Mouse (Mus musculus) MEL (cell line): ENCODE results near the gene Esf1. TPM values are rescaled to one million over a fixed set of nuclear protein-coding genes. Genes with fewer than 3 reads are reported as not detected.

Experiments used
- DNase-seq: peaks from one replicate; pipeline ENCODE4 v3.0.0; 2011; ENCODE audit warnings: low read depth, low spot score
- H3K27ac ChIP-seq: 2 replicates; pipeline ENCODE4 v1.5.1; 2012; ENCODE audit warnings: low read depth, mild to moderate bottlenecking, control low read depth, low read length, moderate library complexity; ENCODE audit not compliant: control insufficient read depth
- H3K27me3 ChIP-seq, 2 experiments: fragments of 150-350 bp in 1 of 2; sonication (generic) in 1 of 2; 2 replicates each; pipeline ENCODE4 v1.6.1; 2012; ENCODE audit warnings: low read length in 2 of 2, mild to moderate bottlenecking in 2 of 2, improper control_type of control experiment in 1 of 2, moderate library complexity in 1 of 2; ENCODE audit not compliant: insufficient read depth in 2 of 2, control insufficient read depth in 1 of 2
- H3K36me3 ChIP-seq, 2 experiments: 2 replicates each; pipeline ENCODE4 v1.6.1; 2012 to 2014; ENCODE audit warnings: low read length in 2 of 2, improper control_type of control experiment in 1 of 2, inconsistent platforms in 1 of 2, mild to moderate bottlenecking in 1 of 2; ENCODE audit not compliant: insufficient read depth in 2 of 2, control insufficient read depth in 1 of 2
- H3K4me1 ChIP-seq, 2 experiments: fragments of 150-350 bp in 1 of 2; sonication (generic) in 1 of 2; 2 replicates each; pipeline ENCODE4 v1.6.1; 2012; ENCODE audit warnings: low read length in 2 of 2, improper control_type of control experiment in 1 of 2, mild to moderate bottlenecking in 1 of 2; ENCODE audit not compliant: insufficient read depth in 2 of 2, control insufficient read depth in 1 of 2
- H3K4me3 ChIP-seq, 2 experiments: fragments of 150-350 bp in 1 of 2; sonication (generic) in 1 of 2; 2 replicates each; pipeline ENCODE4 v1.5.1; 2012; ENCODE audit warnings: low read depth in 2 of 2, low read length in 2 of 2, mild to moderate bottlenecking in 2 of 2, moderate library complexity in 2 of 2, control low read depth in 1 of 2, improper control_type of control experiment in 1 of 2; ENCODE audit not compliant: control insufficient read depth in 1 of 2, insufficient read depth in 1 of 2
- H3K79me2 ChIP-seq: 2 replicates; pipeline ENCODE4 v1.6.1; 2012; ENCODE audit warnings: mild to moderate bottlenecking, low read length, moderate library complexity; ENCODE audit not compliant: control insufficient read depth, poor library complexity, insufficient read depth
- H3K9ac ChIP-seq: 2 replicates; pipeline ENCODE4 v1.6.1; 2012; ENCODE audit warnings: low read depth, mild to moderate bottlenecking, control low read depth, low read length, moderate library complexity; ENCODE audit not compliant: control insufficient read depth, poor library complexity, severe bottlenecking
- H3K9me3 ChIP-seq: fragments of 150-350 bp; sonication (generic); replicated peaks from 2 replicates; pipeline ENCODE4 v1.6.1; 2012; ENCODE audit warnings: mild to moderate bottlenecking, low read length, improper control_type of control experiment, moderate library complexity; ENCODE audit not compliant: insufficient read depth
- BHLHE40 ChIP-seq: IDR thresholded peaks from 2 replicates; pipeline ENCODE4 v1.6.1; 2012; ENCODE audit warnings: low read depth, mild to moderate bottlenecking, inconsistent platforms, low read length, improper control_type of control experiment, borderline replicate concordance
- CHD1 ChIP-seq: IDR thresholded peaks from 2 replicates; pipeline ENCODE4 v1.6.1; 2012; ENCODE audit warnings: low read depth, mild to moderate bottlenecking, inconsistent platforms, low read length, improper control_type of control experiment
- ETS1 ChIP-seq: IDR thresholded peaks from 2 replicates; pipeline ENCODE4 v1.6.1; 2012; ENCODE audit warnings: low read depth, mild to moderate bottlenecking, inconsistent platforms, low read length, improper control_type of control experiment, moderate library complexity
- GATA1 ChIP-seq: IDR thresholded peaks from 2 replicates; pipeline ENCODE4 v1.6.1; 2011; ENCODE audit warnings: low read depth, low read length, improper control_type of control experiment
- HCFC1 ChIP-seq: IDR thresholded peaks from 2 replicates; pipeline ENCODE4 v1.6.1; 2012; ENCODE audit warnings: low read depth, mild to moderate bottlenecking, inconsistent platforms, low read length, improper control_type of control experiment, moderate library complexity
- JUND ChIP-seq: IDR thresholded peaks from 2 replicates; pipeline ENCODE4 v1.6.1; 2011; ENCODE audit warnings: low read depth, mild to moderate bottlenecking, improper control_type of control experiment, low read length
- KAT2A ChIP-seq: conservative IDR thresholded peaks from 2 replicates; pipeline ENCODE4 v1.6.1; 2012; ENCODE audit warnings: low read depth, low read length, improper control_type of control experiment, inconsistent platforms
- MEF2A ChIP-seq: IDR thresholded peaks from 2 replicates; pipeline ENCODE4 v1.6.1; 2014; ENCODE audit warnings: low read depth, mild to moderate bottlenecking, inconsistent platforms, low read length, improper control_type of control experiment; ENCODE audit not compliant: poor library complexity, insufficient replicate concordance, severe bottlenecking; ENCODE audit errors: extremely low read depth
- MXI1 ChIP-seq: IDR thresholded peaks from 2 replicates; pipeline ENCODE4 v1.6.1; 2011; ENCODE audit warnings: mild to moderate bottlenecking, low read depth, low read length, improper control_type of control experiment
- MYB ChIP-seq: IDR thresholded peaks from 2 replicates; pipeline ENCODE4 v1.6.1; 2011; ENCODE audit warnings: mild to moderate bottlenecking, low read depth, low read length, improper control_type of control experiment
- MYC ChIP-seq: IDR thresholded peaks from 2 replicates; pipeline ENCODE4 v1.6.1; 2011; ENCODE audit warnings: low read depth, mild to moderate bottlenecking, low read length, improper control_type of control experiment, moderate library complexity
- NELFE ChIP-seq: IDR thresholded peaks from 2 replicates; pipeline ENCODE4 v1.6.1; 2011; ENCODE audit warnings: low read depth, low read length, improper control_type of control experiment
- POLR2A ChIP-seq, 2 experiments: IDR thresholded peaks; 2 replicates each; pipeline ENCODE4 v1.6.1; 2011 to 2012; ENCODE audit warnings: low read length in 2 of 2, mild to moderate bottlenecking in 2 of 2, control low read depth in 1 of 2, improper control_type of control experiment in 1 of 2, low read depth in 1 of 2, moderate library complexity in 1 of 2; ENCODE audit not compliant: control insufficient read depth in 1 of 2, insufficient read depth in 1 of 2, poor library complexity in 1 of 2
- POLR2AphosphoS5 ChIP-seq: IDR thresholded peaks from 2 replicates; pipeline ENCODE4 v1.6.1; 2012; ENCODE audit warnings: low read depth, borderline replicate concordance, mild to moderate bottlenecking, inconsistent platforms, low read length, moderate library complexity, mixed read lengths
- RAD21 ChIP-seq: IDR thresholded peaks from 2 replicates; pipeline ENCODE4 v1.6.1; 2011; ENCODE audit warnings: mild to moderate bottlenecking, low read depth, low read length, improper control_type of control experiment
- RCOR1 ChIP-seq: IDR thresholded peaks from 2 replicates; pipeline ENCODE4 v1.6.1; 2012; ENCODE audit warnings: low read depth, mild to moderate bottlenecking, inconsistent platforms, low read length, improper control_type of control experiment
- SIN3A ChIP-seq: IDR thresholded peaks from 2 replicates; pipeline ENCODE4 v1.6.1; 2012; ENCODE audit warnings: low read length, improper control_type of control experiment, inconsistent platforms
- TAL1 ChIP-seq: IDR thresholded peaks from 2 replicates; pipeline ENCODE4 v1.6.1; 2012; ENCODE audit warnings: mild to moderate bottlenecking, inconsistent platforms, low read length, moderate library complexity, mixed read lengths
- TBP ChIP-seq: IDR thresholded peaks from 2 replicates; pipeline ENCODE4 v1.8.0; 2011; ENCODE audit warnings: low read depth, low read length, improper control_type of control experiment
- TCF12 ChIP-seq: IDR thresholded peaks from 2 replicates; pipeline ENCODE4 v1.6.1; 2014; ENCODE audit warnings: low read depth, mild to moderate bottlenecking, inconsistent platforms, low read length, improper control_type of control experiment, moderate library complexity
- USF1 ChIP-seq: IDR thresholded peaks from 2 replicates; pipeline ENCODE4 v1.6.1; 2014; ENCODE audit warnings: low read depth, mild to moderate bottlenecking, inconsistent platforms, low read length, improper control_type of control experiment, moderate library complexity
- polyA plus RNA-seq, 2 experiments: library from polyadenylated mRNA; stranded (reverse) in 1 of 2; unstranded in 1 of 2; fragments of >175 nt in 1 of 2; fragments of >200 nt in 1 of 2; gene quantifications; 2 replicates each; pipeline versions ENCODE4 v1.2.1 to v1.2.4; 2012; ENCODE audit warnings: low replicate concordance in 2 of 2, low read depth in 1 of 2; ENCODE audit not compliant: insufficient read length in 2 of 2, insufficient read depth in 1 of 2, missing spikeins in 1 of 2
- total RNA-seq: library from RNA; depleted of rRNA; stranded (reverse); fragments of 300-350 nt; gene quantifications from 2 replicates; pipeline ENCODE4 v1.2.3, GENCODE M21; 2012

The Esf1 gene
- total and polyA plus RNA-seq, 3 experiments: 25.8 to 31.0 TPM; not detected in 1

DNA sequence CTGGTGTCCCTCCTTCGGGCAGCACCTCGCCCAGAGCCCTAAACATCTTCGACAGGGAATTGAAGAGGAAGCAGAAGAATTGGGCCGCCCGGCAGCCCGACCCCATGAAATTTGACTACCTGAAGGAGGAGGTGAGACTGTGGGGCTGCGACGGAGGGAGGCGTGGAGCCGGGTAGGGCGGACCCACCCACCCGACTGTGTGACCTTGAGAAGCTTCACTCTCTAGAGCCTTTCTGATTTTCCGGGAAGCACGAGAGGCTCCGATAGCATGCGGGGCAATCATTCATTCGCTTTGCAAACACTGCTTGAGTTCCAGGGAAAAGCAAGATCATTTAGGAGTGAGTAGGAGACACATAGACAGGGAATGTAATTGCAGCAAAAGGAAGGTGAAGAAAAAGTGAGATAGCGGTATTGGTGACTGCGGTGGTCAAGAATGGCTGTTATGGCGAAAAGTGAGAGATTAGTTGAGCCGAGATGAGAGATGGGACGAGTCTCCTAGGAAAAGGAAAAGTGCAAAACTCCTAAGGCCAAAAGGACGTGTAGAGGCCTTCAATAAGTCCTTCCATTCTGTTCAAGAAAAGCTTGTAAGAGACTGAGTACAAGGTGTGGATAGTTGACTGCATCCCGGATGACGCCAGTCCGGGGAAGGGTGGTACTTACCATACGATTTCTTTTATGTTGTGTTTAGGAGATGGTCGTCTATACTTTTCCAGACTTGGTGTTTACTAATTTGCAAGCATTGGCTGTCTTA lies 614 bp upstream of the Esf1 start:
- 0 out of 2 replicates have a peak, but pooled peaks have one; percentile 3 for TF ChIP-seq MEF2A
- TF ChIP-seq CHD1: no peak
- TF ChIP-seq ETS1: no peak
- TF ChIP-seq RCOR1: 0 out of 2 replicates have a peak, but pooled peaks have one; percentile 23
- no peak for TF ChIP-seq USF1
- TF ChIP-seq TBP: no peak
- 0 out of 2 replicates have a peak, but pooled peaks have one; percentile 8 for TF ChIP-seq BHLHE40
- Histone ChIP-seq H3K9ac (peak overlapping the region; percentile 90), H3K4me3 (peak overlapping the region; percentile 89 to 98), H3K27ac (peak overlapping the region; percentile 72), H3K9me3 (no peaks in the 10 kb centered on the region), H3K4me1 (peaks cover 0 to 19% of the 10 kb centered on the region in 2 experiments; a peak in 1 of 4 replicates), H3K36me3 (peaks cover 9 to 28% of the 10 kb centered on the region in 2 experiments; a peak in 3 of 4 replicates), H3K27me3 (no peaks in the 10 kb centered on the region), H3K79me2 (peaks cover 32% of the 10 kb centered on the region)
- DNase-seq: no peak

DNA sequence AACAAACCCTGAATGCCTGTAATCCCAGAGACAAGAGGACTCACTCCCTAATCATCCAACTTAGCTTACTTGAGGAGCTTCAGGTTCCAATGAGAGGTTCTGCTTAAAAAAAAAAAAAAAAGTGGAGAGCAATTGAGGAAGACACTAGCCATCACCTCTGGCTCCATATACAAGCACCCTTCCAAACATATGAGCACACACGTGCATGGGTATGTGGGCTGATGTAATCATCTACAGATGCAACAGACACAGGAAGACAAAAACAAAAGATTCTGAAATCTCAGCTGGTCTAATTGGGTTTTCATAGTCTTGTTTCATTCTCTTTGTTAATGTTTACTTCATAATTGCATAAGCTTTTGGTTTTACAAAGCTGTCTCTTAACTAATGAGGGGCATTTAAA lies 1.3 kb downstream of the Esf1 start:
- Histone ChIP-seq H3K9me3 (no peaks in the 10 kb centered on the region), H3K4me3 (peak overlapping the region in 1 of 2 experiments; percentile 89; a peak in 2 of 4 replicates), H3K4me1 (peaks cover 9 to 25% of the 10 kb centered on the region in 2 experiments), H3K27me3 (no peaks in the 10 kb centered on the region), H3K27ac (no peak overlapping the region), H3K9ac (no peak overlapping the region; the same call in 1 of the 2 replicates), H3K36me3 (peaks cover 16 to 40% of the 10 kb centered on the region in 2 experiments; a peak in 3 of 4 replicates), H3K79me2 (peaks cover 38% of the 10 kb centered on the region)
- DNase-seq: no peak
- TF ChIP-seq ETS1 (no peak), TAL1 (no peak), POLR2A (IDR thresholded peaks at IDR 0.05; ENCODE audit: control insufficient read depth in 1 of 2, insufficient read depth in 1 of 2, low read depth in 1 of 2, low read length in 2 of 2, poor library complexity in 1 of 2) (no peak), RAD21 (no peak), MYB (no peak), MXI1 (no peak), HCFC1 (no peak), TCF12 (no peak), POLR2AphosphoS5 (no peak), JUND (no peak), SIN3A (no peak), KAT2A (no peak), MYC (no peak), RCOR1 (no peak), GATA1 (no peak), NELFE (no peak)
